8 mouse cellular contexts compared by ENCODE assay signal in the genomic region with DNA sequence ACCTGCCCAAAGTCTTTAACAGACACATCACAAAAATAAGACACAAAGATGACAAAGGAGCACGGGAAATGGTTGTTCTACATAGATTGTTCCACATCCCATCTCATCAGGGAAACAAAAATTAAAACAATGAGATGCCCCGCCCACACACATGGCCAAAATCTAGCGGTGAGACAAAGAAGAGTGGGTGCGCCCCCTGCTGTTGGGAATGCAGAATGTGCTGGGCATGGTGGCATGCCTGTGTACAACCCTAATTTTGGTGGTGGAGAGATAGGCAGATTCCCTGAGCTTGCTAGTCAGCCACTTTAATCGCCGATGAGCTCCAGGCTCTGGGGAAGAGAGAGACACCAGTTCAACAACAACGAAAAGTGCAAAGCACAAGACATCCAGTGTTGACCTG.
DNase-seq lines count a peak whose midpoint lies in the region; ATAC-seq and TF ChIP-seq lines count a peak whose summit lies in the region.

No protein-coding gene starts in this region.

- intact Hi-C loops in heart, postnatal 25 days (cut with DNase I): no loop called here

- peak; percentile 33 for TF ChIP-seq CTCF in heart, postnatal 0 days (IDR thresholded peaks at IDR 0.05; ENCODE audit: low read depth)
- TF ChIP-seq CTCF in layer of hippocampus, adult 2 months (conservative IDR thresholded peaks at IDR 0.05): peak; percentile 76
- TF ChIP-seq CTCF in spleen, adult 2 months (IDR thresholded peaks at IDR 0.05; ENCODE audit: extremely low read depth, insufficient read depth, insufficient read length, insufficient replicate concordance): peak; percentile 60; the same call in 1 of the 2 replicates

- H3K27me3 ChIP-seq in heart, postnatal 0 days (ENCODE audit: control insufficient read depth, insufficient read depth, low read length): 0 out of 2 replicates have a peak, but pooled peaks cover 3% of the 10 kb centered on the region
- H3K27me3 ChIP-seq in spleen, adult 2 months (ENCODE audit: control insufficient read depth, insufficient read depth, low read length): no peaks in the 10 kb centered on the region
- 0 out of 2 replicates have a peak, but pooled peaks cover 3% of the 10 kb centered on the region for H3K27me3 ChIP-seq in forebrain, embryonic 12.5 days

- H3K4me2 ChIP-seq in heart, postnatal 0 days (ENCODE audit: low read depth, low read length): no peak overlapping the region
- no peak overlapping the region for H3K4me2 ChIP-seq in forebrain, embryonic 12.5 days

- H3K4me3 ChIP-seq in heart, postnatal 0 days (ENCODE audit: low read depth, low read length): no peak overlapping the region
- no peak overlapping the region for H3K4me3 ChIP-seq in layer of hippocampus, adult 2 months
- H3K4me3 ChIP-seq in spleen, adult 2 months (ENCODE audit: extremely low read depth, insufficient read depth, insufficient read length): no peak overlapping the region
- no peak overlapping the region for H3K4me3 ChIP-seq in forebrain, embryonic 12.5 days (replicated peaks)

- peaks cover 8% of the 10 kb centered on the region; the same call in 1 of the 2 replicates for H3K4me1 ChIP-seq in heart, postnatal 0 days (ENCODE audit: control insufficient read depth, insufficient read depth)
- H3K4me1 ChIP-seq in spleen, adult 2 months (ENCODE audit: control insufficient read depth, insufficient read depth, insufficient read length): no peaks in the 10 kb centered on the region
- peaks cover 6% of the 10 kb centered on the region for H3K4me1 ChIP-seq in forebrain, embryonic 12.5 days

- no peak; the same call in 1 of the 2 replicates for ATAC-seq in heart, postnatal 0 days (ENCODE audit: insufficient read depth, low read depth)
- no peak for ATAC-seq in forebrain, embryonic 12.5 days (ENCODE audit: low FRiP score)

- no peak overlapping the region for H3K9ac ChIP-seq in heart, postnatal 0 days (replicated peaks; ENCODE audit: low read depth, low read length)
- no peak overlapping the region for H3K9ac ChIP-seq in forebrain, embryonic 12.5 days

- WGBS in heart, postnatal 0 days: 78% methylated on average over 7 of the region's 7 CpGs
- WGBS in spleen, adult 2 months: 70% methylated on average over 7 of the region's 7 CpGs
- WGBS in forebrain, embryonic 12.5 days: 81% methylated on average over 7 of the region's 7 CpGs

- H3K9me3 ChIP-seq in heart, postnatal 0 days (replicated peaks; ENCODE audit: control insufficient read depth, low read length): no peaks in the 10 kb centered on the region
- H3K9me3 ChIP-seq in forebrain, embryonic 12.5 days: no peaks in the 10 kb centered on the region

- TF ChIP-seq EP300 in heart, postnatal 0 days (IDR thresholded peaks at IDR 0.05; ENCODE audit: low read depth): no peak

- H3K36me3 ChIP-seq in heart, postnatal 0 days (replicated peaks; ENCODE audit: control insufficient read depth, insufficient read depth, low read length): no peaks in the 10 kb centered on the region
- H3K36me3 ChIP-seq in spleen, adult 2 months (ENCODE audit: control insufficient read depth, insufficient read depth, low read length): no peaks in the 10 kb centered on the region
- no peaks in the 10 kb centered on the region for H3K36me3 ChIP-seq in forebrain, embryonic 12.5 days (replicated peaks)

- TF ChIP-seq POLR2A in spleen, adult 2 months (IDR thresholded peaks at IDR 0.05; ENCODE audit: low read depth, low read length): no peak

- H3K27ac ChIP-seq in heart, postnatal 0 days (ENCODE audit: low read depth): no peak overlapping the region
- no peak overlapping the region for H3K27ac ChIP-seq in layer of hippocampus, adult 2 months
- H3K27ac ChIP-seq in spleen, adult 2 months (ENCODE audit: insufficient read depth, low read length): no peak overlapping the region
- no peak overlapping the region for H3K27ac ChIP-seq in forebrain, embryonic 12.5 days

- no peak for DNase-seq in heart, postnatal 0 days (ENCODE audit: low spot score)
- no peak for DNase-seq in heart, postnatal 25 days (ENCODE audit: low spot score)
- DNase-seq in CD4-positive helper T cell, adult 2 months (ENCODE audit: low read depth, low spot score): peak; percentile 27
- DNase-seq in adrenal gland, postnatal 14 days: peak; percentile 53
- DNase-seq in layer of hippocampus, adult 2 months (ENCODE audit: low spot score in 2 of 2): peak in 1 of 2 experiments; percentile 25
- DNase-seq in spleen, adult 2 months (ENCODE audit: low read depth in 1 of 2, low spot score in 2 of 2): peak; percentile 15 to 42
- DNase-seq in embryo, embryonic 11 days: no peak

Comparison
In these comparisons a context has a peak if more than half of its experiments do, and no peak if none do; other contexts are left out.
1. DNase-seq: peak in CD4-positive helper T cell, adult 2 months (single experiment), adrenal gland, postnatal 14 days (single experiment) and spleen, adult 2 months (2 of 2); none in heart, postnatal 0 days (single experiment), heart, postnatal 25 days (single experiment) and embryo, embryonic 11 days (single experiment).
2. Peak in every context shown above with its lines, with median percentiles within 50 percentile points of each other: CTCF ChIP-seq.